Mouse (Mus musculus) embryonic fibroblast, embryonic 13.5 days (primary cell): ENCODE measurements at regions not wholly inside any gene's neighbourhood (a gene's known extent, or its start where the extent isn't known, plus 50 kb on each side); places are given as distances from the start of the nearest gene placed in this dataset.

Experiments used
- H3K27ac ChIP-seq: 2 replicates; pipeline ENCODE4 v1.5.1; 2012; ENCODE audit warnings: low read length, control low read depth, inconsistent platforms; ENCODE audit not compliant: insufficient read depth
- H3K4me1 ChIP-seq: 2 replicates; pipeline ENCODE4 v1.6.1; 2011; ENCODE audit warnings: low read length; ENCODE audit not compliant: control insufficient read depth, insufficient read depth
- H3K4me3 ChIP-seq: 2 replicates; pipeline ENCODE4 v1.5.1; 2011; ENCODE audit warnings: mild to moderate bottlenecking, control low read depth, low read length; ENCODE audit not compliant: insufficient read depth
- CTCF ChIP-seq: IDR thresholded peaks from 2 replicates; pipeline ENCODE4 v1.5.1; 2011; ENCODE audit warnings: mild to moderate bottlenecking, control low read depth, low read length, moderate library complexity, borderline replicate concordance; ENCODE audit not compliant: insufficient read depth
- POLR2A ChIP-seq: IDR thresholded peaks from 2 replicates; pipeline ENCODE4 v1.6.1; 2011; ENCODE audit warnings: low read depth, mild to moderate bottlenecking, control low read depth, low read length, moderate library complexity

DNA sequence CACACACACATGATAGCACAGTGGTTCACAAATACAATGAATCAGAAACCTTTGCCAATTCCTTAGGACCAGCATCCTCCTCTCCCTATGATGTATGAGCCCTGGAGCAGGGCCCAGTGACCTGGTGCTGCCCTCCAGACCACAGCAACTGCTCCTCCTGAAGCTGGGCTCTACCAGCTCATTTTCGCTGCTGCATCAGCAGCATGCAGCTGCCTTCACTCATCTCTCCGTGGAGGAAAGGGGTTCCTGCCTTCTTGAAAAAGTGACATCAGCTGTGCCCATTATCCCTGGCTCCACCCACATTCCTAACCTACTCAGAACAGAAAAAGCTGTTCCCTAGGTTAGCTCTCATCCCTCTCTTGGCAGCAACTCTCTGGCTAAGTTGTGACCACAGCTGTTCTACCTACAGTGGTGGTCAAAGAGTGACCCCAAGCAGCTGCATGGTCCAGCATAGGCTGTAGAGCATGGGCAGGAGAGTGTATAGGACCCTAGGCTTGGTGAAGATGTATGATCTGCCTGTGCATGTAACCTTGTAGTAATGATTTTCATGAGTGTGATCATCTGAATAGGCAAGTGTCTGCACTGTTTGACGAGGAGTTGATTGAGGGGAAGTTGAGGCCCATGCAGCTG, 592.6 kb upstream of the Mpdz start:
- H3K4me3 ChIP-seq: no peak overlapping the region
- no peak for TF ChIP-seq CTCF
- no peak for TF ChIP-seq POLR2A
- no peaks in the 10 kb centered on the region for H3K4me1 ChIP-seq
- H3K27ac ChIP-seq: no peak overlapping the region

DNA sequence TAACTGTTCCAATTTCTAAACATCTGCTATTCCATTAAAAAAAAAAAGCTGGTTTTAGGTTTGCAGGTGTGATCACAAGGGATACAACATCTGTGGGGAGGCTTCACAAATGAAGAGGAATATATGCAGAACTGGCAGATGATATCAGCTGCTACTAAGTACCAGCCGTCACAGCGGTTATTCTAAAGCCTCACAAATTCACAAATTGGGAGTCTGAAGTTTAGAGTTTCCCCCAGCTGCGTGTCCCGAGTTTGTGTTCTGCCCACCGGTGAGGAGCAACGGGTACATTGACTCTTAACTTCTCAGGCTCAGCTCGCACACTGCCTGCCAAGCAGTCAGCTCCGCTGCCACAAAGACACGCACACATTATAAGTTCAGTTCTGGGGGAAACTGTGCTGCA, 586.6 kb upstream of the Mpdz start:
- TF ChIP-seq POLR2A: no peak
- TF ChIP-seq CTCF: no peak
- no peak overlapping the region for H3K27ac ChIP-seq

GRCm38 (mm10) chr4:82027447-82027881, 584.8 kb upstream of the Mpdz start:
- TF ChIP-seq POLR2A: no peak
- TF ChIP-seq CTCF: no peak
- H3K4me1 ChIP-seq: no peaks in the 10 kb centered on the region
- H3K4me3 ChIP-seq: no peak overlapping the region
- no peak overlapping the region for H3K27ac ChIP-seq

More for the DNA sequence above, 586.6 kb upstream of the Mpdz start:
- Histone ChIP-seq H3K4me3 (no peak overlapping the region), H3K4me1 (no peaks in the 10 kb centered on the region)

GRCm38 (mm10) chr4:82001406-82001732, 558.8 kb upstream of the Mpdz start:
- no peak for TF ChIP-seq POLR2A
- no peak for TF ChIP-seq CTCF
- Histone ChIP-seq H3K4me3 (no peak overlapping the region), H3K27ac (peak overlapping the region; percentile 35; the same call in 1 of the 2 replicates), H3K4me1 (peaks cover 13% of the 10 kb centered on the region; the same call in 1 of the 2 replicates)

GRCm38 (mm10) chr4:82000590-82001405, 558.2 kb upstream of the Mpdz start:
- Histone ChIP-seq H3K27ac (peak overlapping the region; percentile 35), H3K4me1 (peaks cover 13% of the 10 kb centered on the region; the same call in 1 of the 2 replicates), H3K4me3 (no peak overlapping the region)
- TF ChIP-seq CTCF: no peak
- TF ChIP-seq POLR2A: no peak

DNA sequence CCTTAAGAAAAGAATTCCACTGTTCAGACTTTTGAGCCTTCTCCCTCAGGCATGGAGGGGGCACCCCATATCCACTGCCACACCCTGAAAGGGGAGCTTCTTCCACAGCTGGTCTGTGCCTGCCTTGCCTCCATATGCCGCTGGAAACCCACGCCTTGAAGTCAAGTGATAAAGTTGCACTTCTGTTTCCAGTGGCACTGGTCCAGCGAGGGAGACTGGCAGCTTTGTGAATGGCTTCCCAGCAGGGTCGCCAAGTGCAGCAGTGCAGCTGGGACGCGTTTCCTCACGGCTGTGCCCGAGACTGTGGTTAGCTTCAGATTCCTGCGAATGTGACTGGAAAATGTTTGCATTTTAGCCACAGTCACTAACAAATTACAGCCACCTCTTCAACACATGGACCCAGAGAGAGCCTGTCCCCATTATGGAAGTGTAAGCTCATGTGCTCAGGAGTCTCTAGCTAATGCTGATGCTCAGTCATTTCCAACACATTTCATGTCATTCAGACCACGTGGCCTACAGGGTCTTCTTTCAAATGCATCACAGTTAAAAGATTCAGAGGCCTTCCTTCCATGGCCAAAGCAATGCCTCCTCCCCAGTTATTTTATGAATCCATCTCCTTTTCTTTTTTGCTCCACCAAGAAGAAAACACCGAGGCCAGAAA, 557.2 kb upstream of the Mpdz start:
- Histone ChIP-seq H3K27ac (no peak overlapping the region), H3K4me1 (peaks cover 13% of the 10 kb centered on the region; the same call in 1 of the 2 replicates), H3K4me3 (no peak overlapping the region)
- TF ChIP-seq POLR2A (no peak), CTCF (no peak)

- peaks cover 13% of the 10 kb centered on the region; the same call in 1 of the 2 replicates for H3K4me1 ChIP-seq
- no peak overlapping the region for H3K27ac ChIP-seq
- H3K4me3 ChIP-seq: no peak overlapping the region
- TF ChIP-seq POLR2A (no peak), CTCF (no peak)
These were observed 556.5 kb upstream of the Mpdz start for GRCm38 (mm10) chr4:81999093-81999492.

DNA sequence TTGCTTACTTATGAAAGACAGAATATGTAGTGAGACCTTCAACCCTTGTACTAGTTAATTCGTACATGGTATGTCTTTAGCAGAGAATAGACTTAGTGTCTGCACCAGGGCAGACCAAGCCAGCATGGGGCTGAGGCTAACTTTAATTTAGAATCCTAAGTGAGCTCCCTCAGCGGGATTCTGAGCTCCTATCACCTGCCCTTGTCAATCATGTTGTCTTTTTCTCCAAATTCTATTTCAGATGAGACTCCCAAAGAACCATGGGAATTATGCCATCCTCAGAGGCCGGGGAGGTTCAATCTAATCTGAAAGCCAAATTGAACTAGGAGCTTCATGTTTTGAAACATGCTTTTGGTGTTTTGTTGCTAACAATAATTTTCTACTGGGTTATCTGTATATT, 553.8 kb upstream of the Mpdz start:
- TF ChIP-seq CTCF (no peak), POLR2A (no peak)
- Histone ChIP-seq H3K4me3 (no peak overlapping the region), H3K4me1 (peaks cover 13% of the 10 kb centered on the region; the same call in 1 of the 2 replicates), H3K27ac (no peak overlapping the region)

- Histone ChIP-seq H3K27ac (no peak overlapping the region), H3K4me1 (peaks cover 6% of the 10 kb centered on the region; the same call in 1 of the 2 replicates), H3K4me3 (no peak overlapping the region)
- no peak for TF ChIP-seq POLR2A
- no peak for TF ChIP-seq CTCF
These were observed 552.6 kb upstream of the Mpdz start for GRCm38 (mm10) chr4:81995243-81995642.

GRCm38 (mm10) chr4:81988796-81989195, 546.2 kb upstream of the Mpdz start:
- H3K4me1 ChIP-seq: no peaks in the 10 kb centered on the region
- TF ChIP-seq CTCF (no peak), POLR2A (no peak)
- no peak overlapping the region for H3K4me3 ChIP-seq
- no peak overlapping the region for H3K27ac ChIP-seq
